Mouse (Mus musculus) midbrain, embryonic 15.5 days (tissue): ENCODE results near the gene Gsta4. TPM values are rescaled to one million over a fixed set of nuclear protein-coding genes. Genes with fewer than 3 reads are reported as not detected.

ENCODE experiments used
- polyA plus RNA-seq: library from polyadenylated mRNA; unstranded; fragments of >200 nt; fragmentation: Nextera tagmentation; extraction: Ambion mirVana; gene quantifications from 2 replicates; pipeline ENCODE4 v1.2.1, GENCODE M21; 2015

Gsta4 gene
- polyA plus RNA-seq, 1 experiment from 2014 or later: 15.7 TPM

Other genes with a start within 250 kb of the Gsta4 start
- gene Gcm1, start 130.8 kb upstream of the Gsta4 start, polyA plus RNA-seq: not detected in 2 replicates
- 67.5 and 75.1 TPM in 2 replicates for gene Fbxo9, start 73.7 kb upstream of the Gsta4 start, polyA plus RNA-seq
- gene Ick, start 73.6 kb upstream of the Gsta4 start, polyA plus RNA-seq: 43.0 and 46.3 TPM in 2 replicates
- gene Gsta1, start 47.9 kb downstream of the Gsta4 start, polyA plus RNA-seq: not detected in 2 replicates
- not detected in 2 replicates for gene Gm3776, start 74.4 kb downstream of the Gsta4 start, polyA plus RNA-seq
- not detected in 2 replicates for gene Gm10639, start 107.1 kb downstream of the Gsta4 start, polyA plus RNA-seq
- gene Omt2a, start 132.0 kb downstream of the Gsta4 start, polyA plus RNA-seq: not detected in 2 replicates
- gene Omt2b, start 144.8 kb downstream of the Gsta4 start, polyA plus RNA-seq: not detected in 2 replicates
- not detected in 2 replicates for gene Gsta2, start 173.0 kb downstream of the Gsta4 start, polyA plus RNA-seq
- gene Dppa5a, start 185.4 kb downstream of the Gsta4 start, polyA plus RNA-seq: 5.6 and 6.3 TPM in 2 replicates
- gene Ooep, start 196.0 kb downstream of the Gsta4 start, polyA plus RNA-seq: 6.3 and 6.5 TPM in 2 replicates
- gene Ddx43, start 213.0 kb downstream of the Gsta4 start, polyA plus RNA-seq: 0.41 and 0.47 TPM in 2 replicates